Mouse (Mus musculus) hindbrain, embryonic 12.5 days (tissue): ENCODE measurements around the gene Cldn7. TPM values are rescaled to one million over a fixed set of nuclear protein-coding genes. Genes with fewer than 3 reads are reported as not detected.
A peak's percentile ranks its signal among the peaks of the same experiment; 100 is the strongest.

ENCODE experiments used
- ATAC-seq: fragments of 200-750 bp; cut with Nextera tagmentation; 2 replicates; pipeline ENCODE4 v1.8.0; 2017; ENCODE audit warnings: moderate TSS enrichment; ENCODE audit not compliant: low FRiP score
- H3K27ac ChIP-seq: fragments of 300-500 bp; sonication (generic); 2 replicates; pipeline ENCODE4 v1.5.1; 2016; ENCODE audit warnings: mild to moderate bottlenecking
- H3K27me3 ChIP-seq: fragments of 300-500 bp; sonication (generic); 2 replicates; pipeline ENCODE4 v1.6.1; 2016; ENCODE audit warnings: mild to moderate bottlenecking
- H3K36me3 ChIP-seq: fragments of 300-500 bp; sonication (generic); 2 replicates; pipeline ENCODE4 v1.6.1; 2016; ENCODE audit warnings: mild to moderate bottlenecking
- H3K4me1 ChIP-seq: fragments of 300-500 bp; sonication (generic); 2 replicates; pipeline ENCODE4 v1.6.1; 2016
- H3K4me2 ChIP-seq: fragments of 300-500 bp; sonication (generic); replicated peaks from 2 replicates; pipeline ENCODE4 v1.6.1; 2016; ENCODE audit warnings: mild to moderate bottlenecking
- H3K4me3 ChIP-seq: fragments of 300-500 bp; sonication (generic); 2 replicates; pipeline ENCODE4 v1.5.1; 2016; ENCODE audit warnings: mild to moderate bottlenecking
- H3K9ac ChIP-seq: fragments of 300-500 bp; sonication (generic); 2 replicates; pipeline ENCODE4 v1.6.1; 2016; ENCODE audit warnings: mild to moderate bottlenecking, moderate library complexity
- H3K9me3 ChIP-seq: fragments of 300-500 bp; sonication (generic); replicated peaks from 2 replicates; pipeline ENCODE4 v1.6.1; 2016; ENCODE audit warnings: mild to moderate bottlenecking
- WGBS: fragments of 180-500 bp; shearing (Covaris S2); methylation state at CpG from one replicate; pipeline ENCODE4 v1.1.7; 2016; 5-methylcytosine and 5-hydroxymethylcytosine counted together
- polyA plus RNA-seq: library from polyadenylated mRNA; unstranded; fragments of >200 nt; fragmentation: Nextera tagmentation; extraction: Ambion mirVana; gene quantifications from 2 replicates; pipeline ENCODE4 v1.2.1, GENCODE M21; 2016

The Cldn7 gene
- polyA plus RNA-seq, 1 experiment from 2014 or later, result 21.8 TPM

DNA sequence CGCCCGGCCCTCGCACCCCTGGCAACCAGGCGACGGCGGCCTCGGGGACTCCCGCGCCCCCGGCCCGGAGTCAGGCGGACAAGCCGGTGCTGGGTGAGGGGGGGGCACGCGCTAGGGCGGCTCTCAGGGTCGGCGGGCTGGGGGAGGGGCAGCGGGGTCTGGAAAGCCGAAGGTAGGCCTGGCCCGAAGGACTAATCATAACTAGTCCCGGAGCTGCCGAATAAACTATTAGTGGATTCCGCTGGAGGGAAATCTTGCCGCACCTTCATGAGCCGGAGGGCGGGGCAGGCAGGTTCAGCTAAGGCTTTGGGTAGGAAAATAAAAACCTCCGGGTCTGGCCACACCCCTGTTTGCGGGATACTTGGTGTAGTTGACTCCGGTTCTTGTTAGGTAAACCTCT, 28.4 kb upstream of the Cldn7 start:
- H3K36me3 ChIP-seq, result no peaks in the 10 kb centered on the region
- H3K27me3 ChIP-seq, result peaks cover 56% of the 10 kb centered on the region
- 2% methylated on average over 30 of the region's 30 CpGs for WGBS
- peak overlapping the region; percentile 81 for H3K9ac ChIP-seq
- no peaks in the 10 kb centered on the region for H3K9me3 ChIP-seq
- H3K4me3 ChIP-seq, result peak overlapping the region; percentile 63
- peaks cover 16% of the 10 kb centered on the region for H3K4me1 ChIP-seq
- no peak overlapping the region for H3K27ac ChIP-seq
- ATAC-seq, result no peak
- peak overlapping the region; percentile 100 for H3K4me2 ChIP-seq

DNA sequence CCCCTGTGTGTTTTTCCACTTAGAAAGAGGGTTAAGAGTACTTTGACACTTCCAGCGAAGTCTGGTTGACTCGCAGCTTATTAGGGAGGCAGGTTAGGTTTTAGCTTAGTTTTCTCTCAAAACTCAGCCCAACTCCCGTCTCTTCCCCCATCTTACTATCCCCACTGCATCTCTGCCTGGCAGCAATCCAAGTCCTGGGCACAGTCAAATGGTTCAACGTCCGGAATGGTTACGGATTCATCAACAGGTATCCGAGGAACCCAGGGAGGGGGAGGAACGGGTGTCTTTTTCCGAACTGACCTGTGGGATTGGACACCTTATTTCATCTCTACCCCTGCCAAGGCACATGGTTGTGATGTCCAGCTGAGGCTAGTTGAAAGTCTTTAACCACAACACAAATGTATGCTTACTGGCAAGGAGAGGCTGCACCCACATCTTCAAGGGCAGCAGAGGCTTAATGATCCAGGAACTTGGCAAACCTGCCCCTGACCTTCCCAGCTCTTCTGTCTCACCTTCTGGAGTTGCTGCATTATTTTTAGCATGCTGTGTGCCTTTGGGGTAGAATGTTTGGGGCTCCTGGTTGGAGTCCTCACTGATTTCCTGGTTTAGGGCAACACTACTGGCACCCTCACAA, 27.7 kb upstream of the Cldn7 start:
- H3K27me3 ChIP-seq, result peaks cover 56% of the 10 kb centered on the region
- no peak for ATAC-seq
- H3K4me3 ChIP-seq, result peak overlapping the region; percentile 63
- 43% methylated on average over 9 of the region's 9 CpGs for WGBS
- H3K4me2 ChIP-seq, result peak overlapping the region; percentile 100
- H3K9ac ChIP-seq, result no peak overlapping the region
- H3K9me3 ChIP-seq, result no peaks in the 10 kb centered on the region
- no peaks in the 10 kb centered on the region for H3K36me3 ChIP-seq
- peaks cover 16% of the 10 kb centered on the region for H3K4me1 ChIP-seq
- no peak overlapping the region for H3K27ac ChIP-seq

- Histone ChIP-seq H3K4me2 (no peak overlapping the region), H3K27ac (no peak overlapping the region), H3K9me3 (no peaks in the 10 kb centered on the region), H3K4me3 (no peak overlapping the region), H3K4me1 (peaks cover 16% of the 10 kb centered on the region), H3K9ac (no peak overlapping the region), H3K36me3 (no peaks in the 10 kb centered on the region), H3K27me3 (peaks cover 56% of the 10 kb centered on the region)
- no peak for ATAC-seq
- 44% methylated on average over 4 of the region's 4 CpGs for WGBS
Observed at GRCm38 (mm10) chr11:69937385-69937784, 27.2 kb upstream of the Cldn7 start.

GRCm38 (mm10) chr11:69937834-69938233, 26.7 kb upstream of the Cldn7 start:
- Histone ChIP-seq H3K9me3 (no peaks in the 10 kb centered on the region), H3K4me1 (peaks cover 16% of the 10 kb centered on the region), H3K4me3 (no peak overlapping the region), H3K36me3 (no peaks in the 10 kb centered on the region), H3K27ac (no peak overlapping the region), H3K27me3 (peaks cover 56% of the 10 kb centered on the region), H3K9ac (peak overlapping the region; percentile 13; the same call in 1 of the 2 replicates), H3K4me2 (no peak overlapping the region)
- WGBS, result 68% methylated on average over 5 of the region's 5 CpGs
- ATAC-seq, result no peak

DNA sequence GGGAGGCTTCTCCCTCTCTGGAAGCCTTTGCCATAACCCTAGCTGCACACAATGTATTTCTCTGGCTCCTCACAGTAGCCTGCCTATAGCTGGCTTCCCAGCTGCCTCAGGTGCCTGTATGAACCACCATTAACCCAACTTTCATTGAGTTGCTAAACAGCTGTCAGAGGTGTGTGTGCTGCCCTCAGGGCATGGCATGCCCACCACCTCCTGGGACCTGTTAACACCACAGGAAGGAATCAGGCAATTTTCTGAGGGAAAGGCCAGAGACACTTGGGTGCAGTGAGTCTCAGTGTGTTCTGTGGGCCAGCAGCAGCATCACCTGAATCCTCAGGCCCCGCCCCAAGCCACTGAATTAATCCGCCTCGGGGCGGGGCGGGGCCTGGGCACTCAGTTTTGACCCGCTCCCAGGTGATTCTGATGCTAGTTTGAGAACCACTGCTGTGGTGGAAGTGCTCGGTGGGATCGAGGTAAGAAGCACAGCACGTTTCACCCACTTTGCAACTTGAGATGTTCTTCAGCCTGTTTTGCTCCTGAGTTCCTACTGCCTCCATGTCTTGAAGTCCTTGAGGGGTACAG, 26.1 kb upstream of the Cldn7 start:
- peaks cover 56% of the 10 kb centered on the region for H3K27me3 ChIP-seq
- peaks cover 16% of the 10 kb centered on the region for H3K4me1 ChIP-seq
- H3K4me3 ChIP-seq, result no peak overlapping the region
- no peak for ATAC-seq
- 35% methylated on average over 9 of the region's 9 CpGs for WGBS
- no peaks in the 10 kb centered on the region for H3K36me3 ChIP-seq
- no peak overlapping the region for H3K27ac ChIP-seq
- no peak overlapping the region for H3K4me2 ChIP-seq
- H3K9ac ChIP-seq, result no peak overlapping the region
- H3K9me3 ChIP-seq, result no peaks in the 10 kb centered on the region

GRCm38 (mm10) chr11:69939181-69939580, 25.4 kb upstream of the Cldn7 start:
- Histone ChIP-seq H3K27ac (no peak overlapping the region), H3K9me3 (no peaks in the 10 kb centered on the region), H3K27me3 (peaks cover 56% of the 10 kb centered on the region), H3K36me3 (no peaks in the 10 kb centered on the region), H3K9ac (no peak overlapping the region), H3K4me1 (peaks cover 16% of the 10 kb centered on the region), H3K4me2 (no peak overlapping the region), H3K4me3 (no peak overlapping the region)
- WGBS, result 64% methylated on average over 5 of the region's 5 CpGs
- no peak for ATAC-seq

GRCm38 (mm10) chr11:69939731-69940130, 24.8 kb upstream of the Cldn7 start:
- H3K27me3 ChIP-seq, result peaks cover 53% of the 10 kb centered on the region
- peaks cover 16% of the 10 kb centered on the region for H3K4me1 ChIP-seq
- no peak for ATAC-seq
- 96% methylated on average over 17 of the region's 17 CpGs for WGBS
- no peak overlapping the region for H3K4me3 ChIP-seq
- no peak overlapping the region for H3K9ac ChIP-seq
- H3K36me3 ChIP-seq, result no peaks in the 10 kb centered on the region
- no peak overlapping the region for H3K4me2 ChIP-seq
- no peaks in the 10 kb centered on the region for H3K9me3 ChIP-seq
- H3K27ac ChIP-seq, result no peak overlapping the region

DNA sequence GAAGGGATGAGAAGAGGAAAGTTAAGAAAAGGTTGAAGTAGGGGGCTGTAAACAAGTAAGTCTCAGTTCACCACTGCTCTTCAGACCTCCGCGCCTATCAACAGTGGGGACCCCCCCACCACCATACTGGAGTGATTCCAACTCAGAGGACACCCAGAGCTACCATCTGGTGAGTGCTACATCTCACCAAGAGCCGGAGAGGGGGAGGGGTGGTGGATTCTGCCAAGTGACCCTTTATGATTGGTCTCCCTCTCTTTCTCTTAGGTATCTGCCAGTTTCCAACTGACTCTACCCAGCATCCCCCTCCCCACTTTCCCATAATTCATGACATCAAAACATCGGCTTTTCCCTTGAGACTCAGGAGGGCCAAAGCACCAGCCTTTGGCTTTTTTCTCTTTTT, 23.6 kb upstream of the Cldn7 start:
- peaks cover 42% of the 10 kb centered on the region for H3K27me3 ChIP-seq
- no peak overlapping the region for H3K4me3 ChIP-seq
- H3K4me1 ChIP-seq, result peaks cover 13% of the 10 kb centered on the region
- no peak overlapping the region for H3K9ac ChIP-seq
- WGBS, result 84% methylated on average over 4 of the region's 4 CpGs
- no peak overlapping the region for H3K27ac ChIP-seq
- H3K36me3 ChIP-seq, result no peaks in the 10 kb centered on the region
- no peak overlapping the region for H3K4me2 ChIP-seq
- no peak for ATAC-seq
- no peaks in the 10 kb centered on the region for H3K9me3 ChIP-seq

- no peaks in the 10 kb centered on the region for H3K9me3 ChIP-seq
- WGBS, result 77% methylated on average over 13 of the region's 13 CpGs
- ATAC-seq, result no peak
Observed at GRCm38 (mm10) chr11:69945216-69945615, 19.4 kb upstream of the Cldn7 start.

GRCm38 (mm10) chr11:69945997-69946891, 18.3 kb upstream of the Cldn7 start:
- Histone ChIP-seq H3K4me2 (peak overlapping the region; percentile 57; the same call in 1 of the 2 replicates), H3K4me1 (peaks cover 13% of the 10 kb centered on the region), H3K4me3 (peak overlapping the region; percentile 43; the same call in 1 of the 2 replicates), H3K27me3 (no peaks in the 10 kb centered on the region), H3K27ac (no peak overlapping the region), H3K36me3 (no peaks in the 10 kb centered on the region), H3K9me3 (no peaks in the 10 kb centered on the region), H3K9ac (no peak overlapping the region)
- ATAC-seq, result no peak
- WGBS, result 91% methylated on average over 18 of the region's 18 CpGs

More at GRCm38 (mm10) chr11:69945216-69945615, 19.4 kb upstream of the Cldn7 start:
- Histone ChIP-seq H3K27me3 (no peaks in the 10 kb centered on the region), H3K4me2 (no peak overlapping the region), H3K9ac (no peak overlapping the region), H3K4me1 (peaks cover 16% of the 10 kb centered on the region), H3K4me3 (no peak overlapping the region), H3K36me3 (no peaks in the 10 kb centered on the region), H3K27ac (no peak overlapping the region)

DNA sequence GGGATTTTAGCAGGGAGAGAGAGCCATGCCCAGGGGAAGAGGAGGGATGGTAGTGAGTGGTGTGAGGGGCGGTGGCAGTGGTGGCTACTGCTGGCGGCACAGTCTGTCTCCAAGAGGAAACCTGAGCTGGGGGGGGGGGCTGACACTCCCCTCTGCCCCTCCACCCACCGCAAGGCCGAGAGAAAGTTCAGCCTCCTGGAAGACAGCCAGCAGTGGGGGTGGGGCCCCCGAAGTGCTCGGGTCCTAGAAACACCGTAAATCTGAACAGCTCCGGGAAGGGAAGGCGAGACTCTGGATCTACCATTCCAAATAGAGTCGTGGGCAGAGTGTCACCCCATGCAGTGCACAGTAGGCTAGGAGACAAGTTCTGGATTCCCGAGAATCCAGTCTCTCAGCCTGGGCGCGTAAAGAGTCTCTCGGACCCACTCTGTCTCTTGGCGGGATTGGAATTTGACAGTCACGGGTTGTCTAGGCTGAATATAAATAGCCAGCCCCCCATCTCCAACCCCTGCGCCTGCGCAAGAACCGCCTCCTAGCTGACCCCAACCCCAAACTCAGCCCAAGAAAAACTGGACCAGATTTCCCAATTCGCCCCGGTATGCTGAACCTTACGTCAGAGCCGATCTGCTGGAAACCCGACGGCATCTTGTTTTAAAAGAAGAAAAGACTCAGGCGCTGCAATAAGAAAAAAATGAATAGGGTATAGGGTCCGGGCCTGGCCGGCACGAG, 17.1 kb upstream of the Cldn7 start:
- H3K9ac ChIP-seq, result peak overlapping the region; percentile 46
- H3K4me2 ChIP-seq, result peak overlapping the region; percentile 57
- H3K27me3 ChIP-seq, result peaks cover 5% of the 10 kb centered on the region; the same call in 1 of the 2 replicates
- H3K9me3 ChIP-seq, result no peaks in the 10 kb centered on the region
- ATAC-seq, result peak; percentile 38
- peak overlapping the region; percentile 72 for H3K27ac ChIP-seq
- H3K4me1 ChIP-seq, result peaks cover 13% of the 10 kb centered on the region
- peak overlapping the region; percentile 43 for H3K4me3 ChIP-seq
- H3K36me3 ChIP-seq, result no peaks in the 10 kb centered on the region
- 4% methylated on average over 29 of the region's 29 CpGs for WGBS
